Mouse (Mus musculus) liver, embryonic 14.5 days (tissue): ENCODE measurements around the gene Dnajb14.

ENCODE experiments used
- CTCF ChIP-seq: IDR thresholded peaks from 2 replicates; pipeline ENCODE4 v1.5.1; 2016; ENCODE audit warnings: antibody characterized with exemption, low read depth, control low read depth
- EP300 ChIP-seq: IDR thresholded peaks from 2 replicates; pipeline ENCODE4 v1.6.1; 2016; ENCODE audit warnings: antibody characterized with exemption, low read depth

DNA sequence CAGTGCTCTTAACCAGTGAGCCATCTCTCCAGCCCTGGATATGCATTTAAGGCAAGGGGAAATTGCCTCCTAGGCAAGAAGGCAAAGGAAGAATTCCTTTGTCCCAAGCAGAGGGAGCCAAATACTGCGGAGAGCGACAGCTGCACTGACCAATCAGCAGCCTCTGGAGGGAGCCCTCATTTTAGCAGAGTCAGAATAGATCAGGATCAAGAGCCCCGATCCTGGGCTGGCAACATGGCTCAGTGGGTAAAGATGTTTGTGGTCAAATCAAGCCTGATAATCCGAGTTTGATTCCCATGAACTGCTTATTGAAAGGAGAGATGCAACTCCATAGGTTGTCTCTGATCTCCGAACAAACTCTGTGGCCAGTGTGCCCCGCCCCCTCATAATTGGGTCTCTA lies 71.1 kb downstream of the Dnajb14 start:
- TF ChIP-seq CTCF (peak; percentile 54), EP300 (no peak)
